Mouse (Mus musculus): ENCODE data around the gene Slc1a2. TPM values are rescaled to one million over a fixed set of nuclear protein-coding genes. Genes with fewer than 3 reads are reported as not detected.

Slc1a2 gene
- polyA plus RNA-seq (2017; shearing (Covaris generic)): under 1 TPM in 1 of 3 experiments, not detected in 2; 0.04 TPM

GRCm38 (mm10) chr2:102658163-102658660, at the start of gene Slc1a2:
Gene Slc1a2, plus strand, starts transcription at chr2:102658659.
- no peak for ATAC-seq

- no peak for ATAC-seq
Measured at GRCm38 (mm10) chr2:102610485-102610884, 48.0 kb upstream of the Slc1a2 start.

GRCm38 (mm10) chr2:102616637-102617036, 41.8 kb upstream of the Slc1a2 start:
- ATAC-seq: no peak

GRCm38 (mm10) chr2:102620744-102621429, 37.6 kb upstream of the Slc1a2 start:
- ATAC-seq: no peak

DNA sequence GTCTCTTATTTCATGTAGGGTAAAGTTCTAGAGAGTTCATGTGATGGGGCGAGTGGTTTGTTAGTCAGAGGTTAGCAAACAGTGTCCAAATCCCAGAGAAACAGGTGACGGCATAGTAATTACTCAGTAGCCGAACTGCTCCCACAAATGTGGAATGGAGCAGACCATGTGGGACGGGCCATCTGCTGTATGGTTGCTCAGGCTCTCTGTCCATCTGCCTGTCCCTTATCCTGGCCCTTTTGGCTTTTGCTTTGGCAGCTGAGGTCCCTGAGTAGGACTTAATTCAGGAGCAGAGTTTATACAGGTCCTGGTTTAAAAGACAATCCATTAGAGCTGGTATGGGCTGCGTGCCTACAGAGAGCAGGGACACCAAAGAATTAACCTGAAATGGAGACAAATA, 36.3 kb upstream of the Slc1a2 start:
- no peak for ATAC-seq

GRCm38 (mm10) chr2:102622943-102623342, 35.5 kb upstream of the Slc1a2 start:
- no peak for ATAC-seq

- ATAC-seq: no peak
Measured at GRCm38 (mm10) chr2:102624538-102624937, 33.9 kb upstream of the Slc1a2 start.

DNA sequence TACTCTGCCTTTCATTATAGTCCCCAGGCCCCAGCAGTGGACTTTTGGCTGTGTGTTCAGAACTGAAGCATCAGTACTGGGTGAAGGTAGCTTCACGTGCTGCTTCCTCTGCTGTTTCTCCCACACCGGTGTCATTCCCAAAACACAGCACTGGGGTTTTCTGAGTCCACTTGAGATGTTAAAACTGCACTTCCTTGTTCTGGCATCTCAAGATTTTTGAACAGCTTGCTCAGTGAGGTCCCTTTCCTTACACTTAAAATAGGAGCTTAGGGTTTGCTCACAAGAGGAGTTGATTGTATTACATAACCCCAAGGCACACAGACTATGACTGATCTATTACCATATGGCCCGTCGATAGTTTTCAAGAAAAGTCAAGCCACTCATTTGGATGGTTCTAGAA, 26.1 kb upstream of the Slc1a2 start:
- ATAC-seq: no peak

GRCm38 (mm10) chr2:102634010-102634409, 24.4 kb upstream of the Slc1a2 start:
- ATAC-seq: no peak

GRCm38 (mm10) chr2:102635523-102636060, 22.9 kb upstream of the Slc1a2 start:
- ATAC-seq: no peak

GRCm38 (mm10) chr2:102636116-102636600, 22.3 kb upstream of the Slc1a2 start:
- ATAC-seq: no peak

DNA sequence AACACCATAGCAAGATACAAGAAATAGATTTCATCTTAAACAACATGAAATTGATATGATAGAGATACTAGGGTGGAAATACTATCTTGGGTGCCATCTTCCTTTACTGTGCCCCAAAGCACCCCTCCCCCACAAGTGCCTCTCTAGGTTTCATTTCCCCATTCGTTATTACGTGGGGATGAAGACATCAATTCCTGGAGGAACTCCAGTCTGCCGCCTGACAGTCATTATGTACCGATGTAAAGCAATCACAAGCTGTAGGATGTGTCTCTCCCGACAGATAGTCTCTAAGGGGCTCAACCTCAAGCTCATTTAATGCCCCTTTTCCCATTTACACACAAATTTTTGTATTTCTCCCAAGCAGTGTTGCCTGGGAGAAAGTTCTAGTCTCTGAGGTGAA, 20.3 kb upstream of the Slc1a2 start:
- ATAC-seq: no peak

DNA sequence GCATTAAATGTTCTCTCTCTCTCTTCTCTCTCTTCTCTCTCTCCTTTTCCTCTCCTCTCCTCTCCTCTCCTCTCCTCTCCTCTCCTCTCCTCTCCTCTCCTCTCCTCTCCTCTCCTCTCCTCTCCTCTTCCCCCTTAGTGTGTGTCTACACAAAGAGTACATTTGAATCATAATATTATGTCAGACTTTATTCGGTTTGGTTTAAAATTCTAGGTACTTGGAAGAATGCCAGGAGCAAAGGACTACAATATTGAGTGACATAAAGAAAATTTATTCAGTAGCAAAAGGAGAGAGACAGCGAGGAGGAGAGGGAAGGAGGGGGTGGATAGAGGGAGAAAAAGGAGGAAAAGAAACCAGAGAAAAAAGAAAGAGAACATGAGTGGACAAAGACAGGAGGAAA, 19.8 kb upstream of the Slc1a2 start:
- no peak for ATAC-seq

- ATAC-seq: no peak
Measured at GRCm38 (mm10) chr2:102648845-102649500, 9.5 kb upstream of the Slc1a2 start.

GRCm38 (mm10) chr2:102650322-102650721, 8.1 kb upstream of the Slc1a2 start:
- ATAC-seq: no peak

- no peak for ATAC-seq
Measured at GRCm38 (mm10) chr2:102655966-102656725, 2.3 kb upstream of the Slc1a2 start.

GRCm38 (mm10) chr2:102657726-102658125, 733 bp upstream of the Slc1a2 start:
- ATAC-seq: no peak

- ATAC-seq: no peak
Measured at GRCm38 (mm10) chr2:102658661-102659520, 432 bp downstream of the Slc1a2 start.

DNA sequence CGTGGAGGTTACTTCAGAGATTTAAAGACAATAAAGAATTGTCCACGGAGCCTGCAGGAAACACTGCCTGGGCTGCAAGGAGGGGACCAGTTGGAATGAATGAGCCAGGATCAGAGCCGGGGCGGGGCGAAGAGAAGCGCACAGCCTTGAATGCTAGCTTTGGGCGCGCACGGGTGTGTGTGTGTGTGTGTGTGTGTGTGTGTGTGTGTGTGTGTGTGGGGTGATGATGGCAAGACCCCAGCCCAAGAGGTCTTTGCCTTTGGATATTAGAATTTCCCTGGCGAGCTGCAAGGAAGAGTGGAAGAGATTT, 1.0 kb downstream of the Slc1a2 start:
- no peak for ATAC-seq

DNA sequence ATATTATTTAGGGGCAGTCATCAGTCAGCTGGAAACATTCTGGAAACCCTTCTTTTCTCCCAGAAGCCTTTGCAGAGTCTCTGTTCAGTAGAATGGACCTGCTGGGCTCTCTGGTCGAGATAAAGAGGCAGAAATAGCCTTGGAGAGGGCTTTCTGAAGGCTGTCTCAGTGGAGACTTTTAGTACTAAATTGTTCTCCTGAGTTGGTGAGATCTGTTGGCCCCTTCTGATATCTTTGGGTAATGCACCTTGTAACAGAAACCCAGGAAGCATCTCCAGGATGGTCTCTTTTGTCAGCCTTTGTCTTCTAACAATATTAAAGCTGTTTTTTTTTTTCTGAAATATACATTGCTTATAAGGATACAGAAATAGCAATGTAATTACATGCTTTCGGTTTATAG, 2.6 kb downstream of the Slc1a2 start:
- no peak for ATAC-seq

DNA sequence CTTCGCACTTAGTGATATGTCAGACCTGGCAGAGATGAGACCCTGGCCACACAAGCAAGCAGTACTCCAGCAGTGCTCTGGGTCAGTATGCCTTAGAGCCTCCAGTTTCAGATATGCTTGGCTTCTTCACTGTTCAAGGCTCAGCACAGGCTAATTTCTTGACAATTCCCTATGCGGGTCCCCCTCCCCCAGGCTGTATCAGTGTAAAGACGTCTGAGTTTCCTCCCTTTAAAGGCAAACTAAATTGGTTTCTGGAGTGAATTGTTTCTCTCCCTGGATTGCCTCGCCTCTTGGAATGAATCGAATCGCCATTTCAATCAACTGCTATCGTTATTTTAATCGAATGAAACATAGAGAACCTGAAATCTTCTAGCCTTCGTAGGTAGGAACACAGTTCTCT, 4.5 kb downstream of the Slc1a2 start:
- no peak for ATAC-seq

DNA sequence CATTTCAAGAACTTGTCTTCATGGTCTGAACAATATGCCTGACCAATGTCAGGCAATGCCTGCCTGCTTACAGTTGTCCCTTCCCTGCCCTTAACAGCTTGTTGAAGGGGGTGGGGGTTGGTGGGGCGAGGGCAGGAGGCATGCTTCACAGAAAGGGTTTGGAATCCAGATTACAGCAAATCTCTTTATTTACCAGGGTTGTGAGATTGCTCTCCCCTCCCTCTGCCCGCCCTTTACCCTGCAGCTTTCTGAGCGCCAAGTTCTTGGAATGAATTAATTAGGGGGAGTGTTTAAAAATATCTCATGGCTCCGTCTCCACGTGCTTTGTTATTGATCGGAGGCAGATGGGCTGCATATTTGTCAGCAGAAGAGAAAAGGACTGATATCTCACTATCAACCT, 4.9 kb downstream of the Slc1a2 start:
- no peak for ATAC-seq
